Mouse (Mus musculus) gastrocnemius, adult 8-10 months (tissue): ENCODE measurements at regions not wholly inside any gene's neighbourhood (a gene's known extent, or its start where the extent isn't known, plus 50 kb on each side); places are given as distances from the start of the nearest gene placed in this dataset.

Source experiments
- DNase-seq, 2 experiments: peaks; one replicate each; pipeline ENCODE4 v3.0.0; 2022; ENCODE audit warnings: low spot score in 2 of 2

GRCm38 (mm10) chr14:45984135-45984892 lies 326.4 kb upstream of the Ddhd1 start:
- no peak for DNase-seq

- DNase-seq, result peak; percentile 23 to 68
Observed at GRCm38 (mm10) chr14:45992041-45992869, 334.3 kb upstream of the Ddhd1 start.

- DNase-seq, result no peak
Observed at GRCm38 (mm10) chr14:45992870-45993135, 334.9 kb upstream of the Ddhd1 start.

GRCm38 (mm10) chr14:45993669-45994068 lies 335.7 kb upstream of the Ddhd1 start:
- DNase-seq, result peak; percentile 42 to 55

- no peak for DNase-seq
Observed at GRCm38 (mm10) chr14:45996760-45997159, 338.8 kb upstream of the Ddhd1 start.

- no peak for DNase-seq
Observed at GRCm38 (mm10) chr14:46004078-46004477, 346.1 kb upstream of the Ddhd1 start.

- no peak for DNase-seq
Observed at GRCm38 (mm10) chr14:46005307-46005706, 347.4 kb upstream of the Ddhd1 start.

GRCm38 (mm10) chr14:46013232-46013631 lies 355.3 kb upstream of the Ddhd1 start:
- no peak for DNase-seq

GRCm38 (mm10) chr14:46014090-46014489 lies 356.1 kb upstream of the Ddhd1 start:
- no peak for DNase-seq

- no peak for DNase-seq
Observed at GRCm38 (mm10) chr14:46015682-46016400, 357.9 kb upstream of the Ddhd1 start.

GRCm38 (mm10) chr14:46016701-46017106 lies 358.8 kb upstream of the Ddhd1 start:
- no peak for DNase-seq

GRCm38 (mm10) chr14:46017286-46017685 lies 359.3 kb upstream of the Ddhd1 start:
- DNase-seq, result no peak

GRCm38 (mm10) chr14:46017976-46018375 lies 360.0 kb upstream of the Ddhd1 start:
- DNase-seq, result no peak

GRCm38 (mm10) chr14:46019240-46020025 lies 359.8 kb upstream of the Gm15217 start:
- no peak for DNase-seq

GRCm38 (mm10) chr14:46034301-46034700 lies 344.9 kb upstream of the Gm15217 start:
- DNase-seq, result no peak

- no peak for DNase-seq
Observed at GRCm38 (mm10) chr14:46060622-46061381, 318.4 kb upstream of the Gm15217 start.

GRCm38 (mm10) chr14:46067102-46067801 lies 312.0 kb upstream of the Gm15217 start:
- DNase-seq, result peak in 1 of 2 experiments; percentile 4

GRCm38 (mm10) chr14:46071244-46071643 lies 308.0 kb upstream of the Gm15217 start:
- DNase-seq, result no peak

- no peak for DNase-seq
Observed at GRCm38 (mm10) chr14:46076738-46077137, 302.5 kb upstream of the Gm15217 start.
